Mouse (Mus musculus) cortical plate, adult 2 months (tissue): ENCODE results near the gene Eefsec.

Experiments used
- CTCF ChIP-seq: fragments of 200-500 bp; IDR thresholded peaks from 2 replicates; pipeline ENCODE4 v1.5.1; 2011; ENCODE audit warnings: mild to moderate bottlenecking, control low read depth, low read length; ENCODE audit not compliant: insufficient read depth; ENCODE audit errors: extremely low read depth
- POLR2A ChIP-seq: fragments of 200-500 bp; IDR thresholded peaks from 2 replicates; pipeline ENCODE4 v1.6.1; 2011; ENCODE audit warnings: mild to moderate bottlenecking, low read length, control low read depth; ENCODE audit not compliant: insufficient read depth; ENCODE audit errors: extremely low read depth

DNA sequence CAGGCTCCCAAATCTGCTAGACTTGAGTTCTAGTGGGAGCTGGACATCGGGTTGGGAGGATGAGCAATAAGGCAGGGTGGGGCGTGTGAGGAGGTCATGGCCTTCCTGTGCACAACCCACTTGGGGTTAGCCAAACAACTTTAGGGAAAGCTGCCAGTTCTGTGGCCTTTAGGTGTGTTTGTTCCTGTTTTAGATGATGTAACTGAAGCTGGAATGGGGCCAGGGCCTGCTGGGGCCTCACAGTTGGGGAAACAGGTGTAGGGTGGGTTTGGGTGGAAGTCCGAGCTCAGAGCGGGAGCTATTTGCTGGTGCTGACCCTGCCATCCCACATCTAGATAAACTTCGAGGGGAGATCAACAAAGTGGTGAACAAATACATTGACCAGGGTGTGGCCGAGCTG, 39.0 kb upstream of the Eefsec start:
- no peak for TF ChIP-seq CTCF
- no peak for TF ChIP-seq POLR2A
